In the genomic region with DNA sequence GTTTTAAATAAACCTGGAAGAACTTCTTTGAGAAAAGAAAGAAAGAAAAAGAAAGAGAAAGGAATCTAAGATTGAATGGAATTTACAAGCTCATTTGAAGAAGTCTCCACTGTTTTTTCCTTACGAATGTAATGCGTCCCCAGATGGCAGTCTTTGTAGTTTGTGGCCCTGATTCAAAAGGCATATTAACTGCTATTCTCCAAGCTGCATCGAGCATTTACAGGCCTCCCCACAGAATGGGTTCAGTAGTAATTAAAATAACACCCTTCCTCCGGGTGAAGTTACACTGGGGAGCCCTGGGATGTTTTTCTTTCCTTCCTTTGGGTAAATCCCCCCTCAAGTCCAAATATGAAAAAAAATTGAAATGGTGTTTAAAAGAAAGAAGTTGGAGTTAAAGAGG, we compare ENCODE assay signal across 21 mouse cellular contexts.
A peak's percentile ranks its signal among the peaks of the same experiment; 100 is the strongest.
DNase-seq lines count a peak whose midpoint lies in the region; ATAC-seq lines count a peak whose summit lies in the region.
"Had no signal": no experiment of that assay in that cellular context is flagged by ENCODE, and none has a peak within 500 bp of the region (broad histone marks: within the 10 kb centered on the region; RNA-seq: fewer than 3 reads in every experiment).

No protein-coding gene starts in this region.

- H3K4me2 ChIP-seq in hindbrain, embryonic 14.5 days (replicated peaks): no peak overlapping the region
- no peak overlapping the region for H3K4me2 ChIP-seq in hindbrain, embryonic 11.5 days (replicated peaks; ENCODE audit: low read depth, low read length)
- no peak overlapping the region for H3K4me2 ChIP-seq in midbrain, embryonic 16.5 days (ENCODE audit: low read length)
- no peak overlapping the region for H3K4me2 ChIP-seq in limb, embryonic 15.5 days

- H3K36me3 ChIP-seq in hindbrain, embryonic 14.5 days (replicated peaks; ENCODE audit: control insufficient read depth, insufficient read depth): no peaks in the 10 kb centered on the region
- H3K36me3 ChIP-seq in hindbrain, embryonic 11.5 days (ENCODE audit: control insufficient read depth, insufficient read depth, low read length): no peaks in the 10 kb centered on the region
- no peaks in the 10 kb centered on the region for H3K36me3 ChIP-seq in midbrain, embryonic 10.5 days
- H3K36me3 ChIP-seq in midbrain, embryonic 16.5 days (ENCODE audit: control insufficient read depth, insufficient read depth, low read length): no peaks in the 10 kb centered on the region
- H3K36me3 ChIP-seq in limb, embryonic 15.5 days: no peaks in the 10 kb centered on the region
- H3K36me3 ChIP-seq: embryonic facial prominence, embryonic 12.5 days; heart, embryonic 15.5 days; neural tube, embryonic 13.5 days had no signal

- WGBS in hindbrain, embryonic 14.5 days: 42% methylated on average over 4 of the region's 4 CpGs
- 47% methylated on average over 4 of the region's 4 CpGs for WGBS in hindbrain, embryonic 11.5 days
- 36% methylated on average over 4 of the region's 4 CpGs for WGBS in midbrain, embryonic 10.5 days
- WGBS in midbrain, embryonic 16.5 days: 30% methylated on average over 4 of the region's 4 CpGs
- WGBS in limb, embryonic 15.5 days: 26% methylated on average over 4 of the region's 4 CpGs

- H3K9me3 ChIP-seq in hindbrain, embryonic 14.5 days (ENCODE audit: control insufficient read depth, low read length): no peaks in the 10 kb centered on the region
- no peaks in the 10 kb centered on the region for H3K9me3 ChIP-seq in hindbrain, embryonic 11.5 days (ENCODE audit: control insufficient read depth, low read length)
- no peaks in the 10 kb centered on the region for H3K9me3 ChIP-seq in midbrain, embryonic 10.5 days (replicated peaks)
- H3K9me3 ChIP-seq in midbrain, embryonic 16.5 days (replicated peaks; ENCODE audit: control insufficient read depth, low read length, poor library complexity, severe bottlenecking): no peaks in the 10 kb centered on the region
- no peaks in the 10 kb centered on the region for H3K9me3 ChIP-seq in limb, embryonic 15.5 days
- H3K9me3 ChIP-seq: embryonic facial prominence, embryonic 12.5 days; heart, embryonic 15.5 days; megakaryocyte, embryonic 14.5 days; neural tube, embryonic 13.5 days had no signal

- H3K4me1 ChIP-seq in hindbrain, embryonic 14.5 days (replicated peaks; ENCODE audit: control insufficient read depth, insufficient read depth, low read length): no peaks in the 10 kb centered on the region
- H3K4me1 ChIP-seq in hindbrain, embryonic 11.5 days (replicated peaks; ENCODE audit: control insufficient read depth, insufficient read depth, low read length): no peaks in the 10 kb centered on the region
- peaks cover 22% of the 10 kb centered on the region for H3K4me1 ChIP-seq in midbrain, embryonic 10.5 days
- 0 out of 2 replicates have a peak, but pooled peaks cover 2% of the 10 kb centered on the region for H3K4me1 ChIP-seq in midbrain, embryonic 16.5 days (ENCODE audit: control insufficient read depth, insufficient read depth, low read length)
- H3K4me1 ChIP-seq in limb, embryonic 15.5 days: peaks cover 12% of the 10 kb centered on the region
- H3K4me1 ChIP-seq: megakaryocyte, embryonic 14.5 days had no signal

- peak; percentile 16 for DNase-seq in embryo, embryonic 10 days (ENCODE audit: low spot score)
- no peak for DNase-seq in embryo, embryonic 10.5 days (ENCODE audit: low spot score)
- DNase-seq in hindbrain, embryonic 14.5 days (ENCODE audit: low spot score): peak; percentile 22
- no peak for DNase-seq in hindbrain, embryonic 11.5 days (ENCODE audit: low spot score)
- DNase-seq in midbrain, embryonic 10.5 days (ENCODE audit: low spot score): no peak
- no peak for DNase-seq in adrenal gland, adult 2 months
- DNase-seq: cerebellum, adult 11-12 months; gastrocnemius, postnatal 25 days; kidney, adult 9 months; liver, postnatal 0 days; thymus, postnatal 25 days had no signal

- no peaks in the 10 kb centered on the region for H3K27me3 ChIP-seq in hindbrain, embryonic 14.5 days (ENCODE audit: control insufficient read depth, insufficient read depth, low read length)
- no peaks in the 10 kb centered on the region for H3K27me3 ChIP-seq in hindbrain, embryonic 11.5 days (ENCODE audit: control insufficient read depth, insufficient read depth, low read length)
- H3K27me3 ChIP-seq in midbrain, embryonic 10.5 days (ENCODE audit: low read depth, poor library complexity, severe bottlenecking): no peaks in the 10 kb centered on the region
- H3K27me3 ChIP-seq in midbrain, embryonic 16.5 days (ENCODE audit: control insufficient read depth, insufficient read depth, low read depth, low read length): no peaks in the 10 kb centered on the region
- no peaks in the 10 kb centered on the region for H3K27me3 ChIP-seq in limb, embryonic 15.5 days
- H3K27me3 ChIP-seq: embryonic facial prominence, embryonic 12.5 days; heart, embryonic 15.5 days; megakaryocyte, embryonic 14.5 days; neural tube, embryonic 13.5 days had no signal

- H3K27ac ChIP-seq in hindbrain, embryonic 14.5 days: no peak overlapping the region
- no peak overlapping the region for H3K27ac ChIP-seq in hindbrain, embryonic 11.5 days (ENCODE audit: low read depth, low read length)
- peak overlapping the region; percentile 74 for H3K27ac ChIP-seq in midbrain, embryonic 10.5 days (replicated peaks)
- no peak overlapping the region for H3K27ac ChIP-seq in midbrain, embryonic 16.5 days (ENCODE audit: low read length)
- 0 out of 2 replicates have a peak overlapping the region, but pooled peaks have one; percentile 17 for H3K27ac ChIP-seq in limb, embryonic 15.5 days
- H3K27ac ChIP-seq: heart, adult 2 months; layer of hippocampus, adult 2 months had no signal

- no peak for ATAC-seq in hindbrain, embryonic 14.5 days (ENCODE audit: low FRiP score)
- ATAC-seq in hindbrain, embryonic 11.5 days (ENCODE audit: low FRiP score): no peak
- ATAC-seq in midbrain, embryonic 16.5 days: no peak
- no peak for ATAC-seq in limb, embryonic 15.5 days (ENCODE audit: insufficient number of reproducible peaks, low FRiP score, low TSS enrichment, low read depth)
- ATAC-seq: activated CD4-positive, CD25-positive, alpha-beta regulatory T cell, adult 4 months; inflammation-experienced regulatory T-cells, adult 6 months; liver, postnatal 0 days had no signal

- no peak overlapping the region for H3K4me3 ChIP-seq in hindbrain, embryonic 14.5 days (replicated peaks; ENCODE audit: low read length)
- H3K4me3 ChIP-seq in hindbrain, embryonic 11.5 days (ENCODE audit: low read depth, low read length): no peak overlapping the region
- H3K4me3 ChIP-seq in midbrain, embryonic 10.5 days: no peak overlapping the region
- H3K4me3 ChIP-seq in midbrain, embryonic 16.5 days (ENCODE audit: low read depth, low read length): no peak overlapping the region
- H3K4me3 ChIP-seq in limb, embryonic 15.5 days: no peak overlapping the region
- H3K4me3 ChIP-seq: embryonic facial prominence, embryonic 12.5 days; heart, adult 2 months; layer of hippocampus, adult 2 months; megakaryocyte, embryonic 14.5 days had no signal

- H3K9ac ChIP-seq in hindbrain, embryonic 14.5 days: no peak overlapping the region
- no peak overlapping the region for H3K9ac ChIP-seq in hindbrain, embryonic 11.5 days (ENCODE audit: low read depth, low read length)
- no peak overlapping the region for H3K9ac ChIP-seq in midbrain, embryonic 16.5 days (ENCODE audit: low read depth, low read length)
- no peak overlapping the region for H3K9ac ChIP-seq in limb, embryonic 15.5 days
- H3K9ac ChIP-seq: embryonic facial prominence, embryonic 12.5 days; heart, embryonic 15.5 days; liver, postnatal 0 days had no signal

Comparison
In these comparisons a context has a peak if more than half of its experiments do, and no peak if none do; other contexts are left out.
1. DNase-seq: peak in embryo, embryonic 10 days (single experiment) and hindbrain, embryonic 14.5 days (single experiment); none in embryo, embryonic 10.5 days (single experiment), hindbrain, embryonic 11.5 days (single experiment), midbrain, embryonic 10.5 days (single experiment) and adrenal gland, adult 2 months (single experiment).
2. H3K27ac ChIP-seq: peak in midbrain, embryonic 10.5 days (single experiment) and limb, embryonic 15.5 days (single experiment); none in hindbrain, embryonic 14.5 days (single experiment), hindbrain, embryonic 11.5 days (single experiment) and midbrain, embryonic 16.5 days (single experiment).